Mouse (Mus musculus): ENCODE measurements around the gene Pus7.
"Not testable (repeated sequence)": the region's sequence is repeated elsewhere in the genome, so short reads cannot be mapped to it uniquely, and the experiment has no call there.

Pus7 gene

GRCm38 (mm10) chr5:23755591-23755990 lies 27.9 kb downstream of the Pus7 start:
- DNase-seq (ENCODE audit: low spot score), result no peak

- peak; percentile 21 for DNase-seq (ENCODE audit: low spot score)
These were observed 33.6 kb downstream of the Pus7 start for GRCm38 (mm10) chr5:23749882-23750281.

- DNase-seq (ENCODE audit: low spot score), result no peak
These were observed 40.2 kb downstream of the Pus7 start for GRCm38 (mm10) chr5:23743261-23743660.

- DNase-seq (ENCODE audit: low spot score), result no peak
These were observed 46.4 kb downstream of the Pus7 start for GRCm38 (mm10) chr5:23737111-23737510.

GRCm38 (mm10) chr5:23736366-23736765 lies 47.1 kb downstream of the Pus7 start:
- no peak for DNase-seq (ENCODE audit: low spot score)

- DNase-seq (ENCODE audit: low spot score), result no peak
These were observed 61.6 kb downstream of the Pus7 start for GRCm38 (mm10) chr5:23721956-23722355.

GRCm38 (mm10) chr5:23718881-23719328 lies 64.6 kb downstream of the Pus7 start:
- DNase-seq (ENCODE audit: low spot score), result no peak

GRCm38 (mm10) chr5:23718182-23718534 lies 65.4 kb downstream of the Pus7 start:
- no peak for DNase-seq (ENCODE audit: low spot score)

- no peak for DNase-seq (ENCODE audit: low spot score)
These were observed 65.9 kb downstream of the Pus7 start for GRCm38 (mm10) chr5:23717469-23718181.

GRCm38 (mm10) chr5:23713401-23714335 lies 69.8 kb downstream of the Pus7 start:
- DNase-seq (ENCODE audit: low spot score), result no peak

- peak; percentile 82 for DNase-seq (ENCODE audit: low spot score)
These were observed 71.1 kb downstream of the Pus7 start for GRCm38 (mm10) chr5:23712130-23713001.

- DNase-seq (ENCODE audit: low spot score), result peak; percentile 27
These were observed 71.8 kb downstream of the Pus7 start for GRCm38 (mm10) chr5:23711671-23712129.

- DNase-seq (ENCODE audit: low spot score), result no peak
These were observed 72.3 kb downstream of the Pus7 start for GRCm38 (mm10) chr5:23711244-23711643.

GRCm38 (mm10) chr5:23709661-23710060 lies 73.8 kb downstream of the Pus7 start:
- DNase-seq (ENCODE audit: low spot score), result no peak

- DNase-seq (ENCODE audit: low spot score), result not testable (repeated sequence)
These were observed 76.6 kb downstream of the Pus7 start for GRCm38 (mm10) chr5:23706601-23707597.

GRCm38 (mm10) chr5:23697457-23697856 lies 86.1 kb downstream of the Pus7 start:
- no peak for DNase-seq (ENCODE audit: low spot score)
